8 mouse cellular contexts compared by ENCODE assay signal in genomic region chr9:110732623-110733022, GRCm38 (mm10). TPM values are rescaled to one million over a fixed set of nuclear protein-coding genes. Genes with fewer than 3 reads are reported as not detected.
A peak's percentile ranks its signal among the peaks of the same experiment; 100 is the strongest.
DNase-seq lines count a peak whose midpoint lies in the region; ATAC-seq and TF ChIP-seq lines count a peak whose summit lies in the region.

No protein-coding gene starts in this region.

- H3K27me3 ChIP-seq in hindbrain, embryonic 16.5 days (replicated peaks; ENCODE audit: control insufficient read depth, insufficient read depth, low read length): peaks cover 6% of the 10 kb centered on the region
- 0 out of 2 replicates have a peak, but pooled peaks cover 7% of the 10 kb centered on the region for H3K27me3 ChIP-seq in limb, embryonic 14.5 days (ENCODE audit: control insufficient read depth, insufficient read depth, low read length)
- peaks cover 35% of the 10 kb centered on the region for H3K27me3 ChIP-seq in midbrain, embryonic 15.5 days (replicated peaks)
- H3K27me3 ChIP-seq in stomach, embryonic 14.5 days (ENCODE audit: control insufficient read depth, insufficient read depth, low read length): no peaks in the 10 kb centered on the region

- no peaks in the 10 kb centered on the region for H3K9me3 ChIP-seq in hindbrain, embryonic 16.5 days (ENCODE audit: control insufficient read depth, low read length)
- H3K9me3 ChIP-seq in limb, embryonic 14.5 days (ENCODE audit: control insufficient read depth, low read length): no peaks in the 10 kb centered on the region
- H3K9me3 ChIP-seq in midbrain, embryonic 15.5 days: no peaks in the 10 kb centered on the region
- no peaks in the 10 kb centered on the region for H3K9me3 ChIP-seq in stomach, embryonic 14.5 days (ENCODE audit: control insufficient read depth, low read depth, low read length)

- WGBS in hindbrain, embryonic 16.5 days: under 1% methylated on average over 26 of the region's 26 CpGs
- under 1% methylated on average over 24 of the region's 26 CpGs for whole genome bisulfite sequencing in limb, embryonic 14.5 days
- under 1% methylated on average over 26 of the region's 26 CpGs for WGBS in midbrain, embryonic 15.5 days
- WGBS in stomach, embryonic 14.5 days: 1% methylated on average over 26 of the region's 26 CpGs

- peak overlapping the region; percentile 30 for H3K9ac ChIP-seq in hindbrain, embryonic 16.5 days (ENCODE audit: low read depth, low read length)
- peak overlapping the region; percentile 44; the same call in 1 of the 2 replicates for H3K9ac ChIP-seq in limb, embryonic 14.5 days (ENCODE audit: low read depth, low read length, severe bottlenecking)
- H3K9ac ChIP-seq in midbrain, embryonic 15.5 days: peak overlapping the region; percentile 17; the same call in 1 of the 2 replicates
- no peak overlapping the region; the same call in 1 of the 2 replicates for H3K9ac ChIP-seq in stomach, embryonic 14.5 days (replicated peaks; ENCODE audit: low read depth, low read length)

- peak overlapping the region; percentile 75 for H3K4me2 ChIP-seq in hindbrain, embryonic 16.5 days (ENCODE audit: low read length)
- peak overlapping the region; percentile 61 for H3K4me2 ChIP-seq in limb, embryonic 14.5 days (replicated peaks; ENCODE audit: low read depth, low read length, severe bottlenecking)
- H3K4me2 ChIP-seq in midbrain, embryonic 15.5 days: peak overlapping the region; percentile 79
- H3K4me2 ChIP-seq in stomach, embryonic 14.5 days (replicated peaks; ENCODE audit: low read depth, low read length): peak overlapping the region; percentile 50

- H3K36me3 ChIP-seq in hindbrain, embryonic 16.5 days (ENCODE audit: control insufficient read depth, insufficient read depth, low read length): no peaks in the 10 kb centered on the region
- H3K36me3 ChIP-seq in limb, embryonic 14.5 days (ENCODE audit: control insufficient read depth, insufficient read depth, low read length): peaks cover 37% of the 10 kb centered on the region
- no peaks in the 10 kb centered on the region for H3K36me3 ChIP-seq in midbrain, embryonic 15.5 days (replicated peaks)
- H3K36me3 ChIP-seq in stomach, embryonic 14.5 days (ENCODE audit: control insufficient read depth, insufficient read depth, low read length): no peaks in the 10 kb centered on the region; the same call in 1 of the 2 replicates

- DNase-seq in cerebellum, adult 18-20 months: peak; percentile 19 to 29
- no peak for DNase-seq in cerebellum, adult 11 months
- peak; percentile 58 for DNase-seq in brain, adult 2 months (ENCODE audit: low read depth, low spot score)
- peak; percentile 55 to 76 for DNase-seq in gastrocnemius, adult 8-10 months (ENCODE audit: low spot score in 2 of 2)
- peak; percentile 89 for DNase-seq in limb, embryonic 14.5 days (ENCODE audit: low spot score)

- peak; percentile 85 for ATAC-seq in hindbrain, embryonic 16.5 days
- peak; percentile 89 for ATAC-seq in limb, embryonic 14.5 days (ENCODE audit: low FRiP score, low read depth)
- peak; percentile 71 for ATAC-seq in midbrain, embryonic 15.5 days (replicated peaks)
- ATAC-seq in stomach, embryonic 14.5 days (ENCODE audit: insufficient number of reproducible peaks, insufficient read depth, low FRiP score, low read depth): peak; percentile 91

- TF ChIP-seq POLR2A in limb, embryonic 14.5 days (IDR thresholded peaks at IDR 0.05; ENCODE audit: borderline replicate concordance, extremely low read depth, insufficient read depth, insufficient read length): no peak

- peaks cover 11% of the 10 kb centered on the region for H3K4me1 ChIP-seq in hindbrain, embryonic 16.5 days (ENCODE audit: control insufficient read depth, insufficient read depth, low read depth, low read length)
- peaks cover 46% of the 10 kb centered on the region for H3K4me1 ChIP-seq in limb, embryonic 14.5 days (ENCODE audit: control insufficient read depth, insufficient read depth, low read length)
- peaks cover 13% of the 10 kb centered on the region for H3K4me1 ChIP-seq in midbrain, embryonic 15.5 days
- peaks cover 18% of the 10 kb centered on the region for H3K4me1 ChIP-seq in stomach, embryonic 14.5 days (ENCODE audit: control insufficient read depth, insufficient read depth, low read length)

- 0 out of 2 replicates have a peak overlapping the region, but pooled peaks have one; percentile 18 for H3K27ac ChIP-seq in hindbrain, embryonic 16.5 days (ENCODE audit: low read depth, low read length)
- 0 out of 2 replicates have a peak overlapping the region, but pooled peaks have one; percentile 38 for H3K27ac ChIP-seq in limb, embryonic 14.5 days (replicated peaks; ENCODE audit: low read depth, low read length)
- H3K27ac ChIP-seq in midbrain, embryonic 15.5 days: no peak overlapping the region
- peak overlapping the region; percentile 48; the same call in 1 of the 2 replicates for H3K27ac ChIP-seq in stomach, embryonic 14.5 days (ENCODE audit: low read length)

- H3K4me3 ChIP-seq in hindbrain, embryonic 16.5 days (ENCODE audit: low read length): peak overlapping the region; percentile 47
- peak overlapping the region; percentile 31 for H3K4me3 ChIP-seq in limb, embryonic 14.5 days (replicated peaks; ENCODE audit: low read length)
- peak overlapping the region; percentile 41 for H3K4me3 ChIP-seq in midbrain, embryonic 15.5 days
- peak overlapping the region; percentile 20 for H3K4me3 ChIP-seq in stomach, embryonic 14.5 days (ENCODE audit: low read depth, low read length)

RNA-seq across cellular contexts. Expression of gene Myl3, which starts 9.0 kb away (rescaled TPM):
- 100 to 1,000 TPM; 644 to 855 (median 660) TPM for total RNA-seq in gastrocnemius, adult 8-10 months (2022)
- polyA plus RNA-seq in hindbrain, embryonic 16.5 days (2015; fragmentation: Nextera tagmentation; extraction: Ambion mirVana): 1.1 and 2.3 TPM in 2 replicates
- 18.9 and 26.1 TPM in 2 replicates for polyA plus RNA-seq in limb, embryonic 14.5 days (2012; rRNA removed)
- polyA plus RNA-seq in limb, embryonic 14.5 days (2014; fragmentation: Nextera tagmentation; extraction: Ambion mirVana): 16.4 and 28.1 TPM in 2 replicates
- 0.56 and 2.0 TPM in 2 replicates for polyA plus RNA-seq in midbrain, embryonic 15.5 days (2015; fragmentation: Nextera tagmentation; extraction: Ambion mirVana)
- 0.72 and 1.0 TPM in 2 replicates for polyA plus RNA-seq in stomach, embryonic 14.5 days (2014; fragmentation: Nextera tagmentation; extraction: Ambion mirVana)

RNA-seq across cellular contexts. Expression of gene Pth1r, which starts 14.3 kb away (rescaled TPM):
- 1 to 10 TPM in 2 of 4 experiments, under 1 TPM in 2; 0.44 to 1.4 (median 1.0) TPM for total RNA-seq in gastrocnemius, adult 8-10 months (2022)
- polyA plus RNA-seq in hindbrain, embryonic 16.5 days (2015; fragmentation: Nextera tagmentation; extraction: Ambion mirVana): 12.3 and 13.6 TPM in 2 replicates
- 149 and 203 TPM in 2 replicates for polyA plus RNA-seq in limb, embryonic 14.5 days (2012; rRNA removed)
- 96.9 and 99.1 TPM in 2 replicates for polyA plus RNA-seq in limb, embryonic 14.5 days (2014; fragmentation: Nextera tagmentation; extraction: Ambion mirVana)
- 8.7 and 9.2 TPM in 2 replicates for polyA plus RNA-seq in midbrain, embryonic 15.5 days (2015; fragmentation: Nextera tagmentation; extraction: Ambion mirVana)
- 19.0 and 19.8 TPM in 2 replicates for polyA plus RNA-seq in stomach, embryonic 14.5 days (2014; fragmentation: Nextera tagmentation; extraction: Ambion mirVana)
